Mouse (Mus musculus): Measurements from ENCODE around the gene Atf7ip.

DNA sequence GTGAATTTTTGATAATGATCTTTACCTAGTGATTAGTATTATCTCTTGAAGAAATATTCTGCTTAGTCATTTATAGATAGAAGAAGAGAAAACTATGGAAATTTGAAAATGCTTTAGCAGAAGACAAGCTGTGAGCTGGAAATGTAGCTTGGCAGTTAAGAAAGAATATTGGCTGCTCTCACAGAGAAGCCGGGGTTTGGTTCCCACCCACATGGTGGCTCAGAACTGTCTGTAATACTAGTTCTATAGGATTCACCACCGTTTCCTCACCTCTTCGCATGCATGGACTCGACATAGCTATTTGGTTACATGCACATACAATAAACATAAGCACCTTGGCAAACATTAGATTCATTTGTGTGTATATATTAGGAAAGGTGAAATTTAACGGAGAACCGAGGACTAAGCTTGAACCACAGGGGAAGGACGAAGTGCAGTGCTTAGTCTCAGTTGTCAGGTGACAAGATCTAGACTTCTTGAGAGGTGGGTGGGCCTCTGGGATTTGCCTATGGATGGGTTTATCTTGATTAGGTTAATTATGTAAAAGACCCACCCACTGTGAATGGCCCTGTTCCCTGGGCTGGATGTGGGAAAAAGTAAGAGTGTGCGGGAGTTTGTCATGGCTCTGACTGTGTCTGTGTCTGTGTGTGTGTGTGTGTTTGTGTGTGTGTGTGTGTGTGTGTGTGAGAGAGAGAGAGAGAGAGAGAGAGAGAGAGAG, 52.5 kb downstream of the Atf7ip start:
- TF ChIP-seq POLR2A (IDR thresholded peaks at IDR 0.05; ENCODE audit: borderline replicate concordance, extremely low read depth, insufficient read depth, insufficient read length, poor library complexity, severe bottlenecking) (no peak), CTCF (IDR thresholded peaks at IDR 0.05; ENCODE audit: borderline replicate concordance, extremely low read depth, insufficient read depth, insufficient read length) (no peak)
